Mouse (Mus musculus) neural tube, embryonic 13.5 days (tissue): ENCODE data around the gene Wdr3. TPM values are rescaled to one million over a fixed set of nuclear protein-coding genes. Genes with fewer than 3 reads are reported as not detected.

Experiments
- ATAC-seq: fragments of 200-750 bp; cut with Nextera tagmentation; 2 replicates; pipeline ENCODE4 v1.8.0; 2017; ENCODE audit warnings: low read depth, mild to moderate bottlenecking, moderate TSS enrichment, moderate library complexity
- H3K27ac ChIP-seq: fragments of 300-500 bp; sonication (generic); replicated peaks from 2 replicates; pipeline ENCODE4 v1.5.1; 2015; ENCODE audit warnings: moderate library complexity, mild to moderate bottlenecking, inconsistent platforms
- H3K27me3 ChIP-seq: fragments of 300-500 bp; sonication (generic); 2 replicates; pipeline ENCODE4 v1.6.1; 2015; ENCODE audit warnings: mild to moderate bottlenecking, inconsistent platforms
- H3K36me3 ChIP-seq: fragments of 300-500 bp; sonication (generic); 2 replicates; pipeline ENCODE4 v1.6.1; 2015; ENCODE audit warnings: mild to moderate bottlenecking, inconsistent platforms
- H3K4me1 ChIP-seq: fragments of 300-500 bp; sonication (generic); replicated peaks from 2 replicates; pipeline ENCODE4 v1.6.1; 2015; ENCODE audit warnings: inconsistent platforms
- H3K4me2 ChIP-seq: fragments of 300-500 bp; sonication (generic); 2 replicates; pipeline ENCODE4 v1.6.1; 2015; ENCODE audit warnings: inconsistent platforms, mild to moderate bottlenecking, moderate library complexity
- H3K4me3 ChIP-seq: fragments of 300-500 bp; sonication (generic); 2 replicates; pipeline ENCODE4 v1.5.1; 2015; ENCODE audit warnings: mild to moderate bottlenecking, inconsistent platforms
- H3K9ac ChIP-seq: fragments of 300-500 bp; sonication (generic); 2 replicates; pipeline ENCODE4 v1.6.1; 2015; ENCODE audit warnings: moderate library complexity, mild to moderate bottlenecking, inconsistent platforms
- H3K9me3 ChIP-seq: fragments of 300-500 bp; sonication (generic); 2 replicates; pipeline ENCODE4 v1.6.1; 2016; ENCODE audit warnings: inconsistent platforms
- WGBS: fragments of 180-500 bp; shearing (Covaris S2); methylation state at CpG from one replicate; pipeline ENCODE4 v1.1.7; 2015; 5-methylcytosine and 5-hydroxymethylcytosine counted together
- polyA plus RNA-seq: library from polyadenylated mRNA; unstranded; fragments of >200 nt; fragmentation: Nextera tagmentation; extraction: Ambion mirVana; gene quantifications from 2 replicates; pipeline ENCODE4 v1.2.1, GENCODE M21; 2015

The Wdr3 gene
- polyA plus RNA-seq, 1 experiment from 2014 or later, result 33.0 TPM

DNA sequence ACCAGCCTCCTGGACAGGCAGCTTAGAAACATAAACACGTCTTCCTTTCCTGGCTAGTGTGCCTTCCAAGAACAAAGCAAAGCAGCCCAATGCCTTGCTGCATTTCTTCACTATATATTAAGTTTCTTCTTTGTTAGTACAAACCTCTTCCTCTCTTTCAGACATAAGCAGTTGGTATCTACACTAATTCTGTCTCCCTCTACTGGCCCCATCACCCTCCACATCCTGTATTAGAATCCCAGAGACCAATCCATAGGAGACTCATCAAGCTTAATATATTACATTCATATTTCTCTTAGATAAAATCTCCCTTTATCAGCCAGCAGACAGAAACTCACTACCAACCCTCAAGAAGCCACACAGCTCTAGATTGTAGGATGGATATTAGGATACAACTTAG, 39.8 kb downstream of the Wdr3 start:
- ATAC-seq, result no peak
- no peak overlapping the region for H3K9ac ChIP-seq
- H3K27me3 ChIP-seq, result no peaks in the 10 kb centered on the region
- no peak overlapping the region for H3K4me2 ChIP-seq
- H3K4me1 ChIP-seq, result no peaks in the 10 kb centered on the region
- H3K36me3 ChIP-seq, result no peaks in the 10 kb centered on the region
- H3K27ac ChIP-seq, result no peak overlapping the region
- no peak overlapping the region for H3K4me3 ChIP-seq
- 66% methylated on average over 1 of the region's 1 CpGs for WGBS
- no peaks in the 10 kb centered on the region for H3K9me3 ChIP-seq

DNA sequence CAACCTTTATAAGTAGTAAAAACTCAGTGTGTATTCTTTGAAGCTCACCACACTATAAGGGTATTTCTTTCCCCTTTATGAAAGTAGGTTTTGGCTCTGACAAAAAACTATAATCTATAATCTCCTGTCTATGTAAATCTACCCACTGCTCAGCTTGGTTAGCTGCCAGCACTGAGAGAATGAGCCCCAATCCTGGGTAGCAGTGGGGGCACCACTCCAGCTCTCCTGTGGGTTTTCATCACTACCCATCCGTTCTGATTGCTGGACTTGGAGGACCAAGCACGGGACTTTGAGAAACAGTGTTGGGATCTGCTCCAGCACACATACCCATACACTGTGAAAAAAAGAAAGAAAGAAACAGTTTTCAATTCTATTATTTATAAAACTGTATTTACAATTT, 40.2 kb downstream of the Wdr3 start:
- no peaks in the 10 kb centered on the region for H3K9me3 ChIP-seq
- no peaks in the 10 kb centered on the region for H3K4me1 ChIP-seq
- WGBS, result 79% methylated on average over 2 of the region's 2 CpGs
- no peak overlapping the region for H3K4me3 ChIP-seq
- no peaks in the 10 kb centered on the region for H3K36me3 ChIP-seq
- H3K9ac ChIP-seq, result no peak overlapping the region
- no peak for ATAC-seq
- no peak overlapping the region for H3K27ac ChIP-seq
- no peak overlapping the region for H3K4me2 ChIP-seq
- H3K27me3 ChIP-seq, result no peaks in the 10 kb centered on the region

DNA sequence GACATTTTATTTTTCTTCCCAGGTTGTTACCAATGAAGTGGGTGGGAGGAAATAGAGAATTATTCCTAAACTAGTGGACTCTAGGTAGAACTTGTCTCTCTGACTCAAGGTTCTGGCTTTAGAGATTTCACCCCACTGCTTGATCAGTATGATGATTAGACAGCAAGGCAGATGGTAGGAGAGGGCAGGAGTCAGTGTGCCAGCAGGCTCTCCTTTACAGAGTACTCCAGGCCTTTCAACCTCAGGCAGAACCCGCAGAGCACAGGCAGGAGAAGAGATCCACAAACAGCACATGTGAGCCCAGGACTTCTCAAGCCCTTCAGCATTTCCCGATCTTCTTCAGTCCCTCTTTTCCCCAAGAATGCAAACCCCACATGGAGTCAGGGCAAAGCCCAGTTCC, 43.5 kb downstream of the Wdr3 start:
- ATAC-seq, result no peak
- no peak overlapping the region for H3K9ac ChIP-seq
- H3K27me3 ChIP-seq, result no peaks in the 10 kb centered on the region
- H3K9me3 ChIP-seq, result no peaks in the 10 kb centered on the region
- 77% methylated on average over 2 of the region's 2 CpGs for WGBS
- H3K27ac ChIP-seq, result no peak overlapping the region
- no peak overlapping the region for H3K4me3 ChIP-seq
- no peaks in the 10 kb centered on the region for H3K36me3 ChIP-seq
- H3K4me2 ChIP-seq, result no peak overlapping the region
- no peaks in the 10 kb centered on the region for H3K4me1 ChIP-seq

DNA sequence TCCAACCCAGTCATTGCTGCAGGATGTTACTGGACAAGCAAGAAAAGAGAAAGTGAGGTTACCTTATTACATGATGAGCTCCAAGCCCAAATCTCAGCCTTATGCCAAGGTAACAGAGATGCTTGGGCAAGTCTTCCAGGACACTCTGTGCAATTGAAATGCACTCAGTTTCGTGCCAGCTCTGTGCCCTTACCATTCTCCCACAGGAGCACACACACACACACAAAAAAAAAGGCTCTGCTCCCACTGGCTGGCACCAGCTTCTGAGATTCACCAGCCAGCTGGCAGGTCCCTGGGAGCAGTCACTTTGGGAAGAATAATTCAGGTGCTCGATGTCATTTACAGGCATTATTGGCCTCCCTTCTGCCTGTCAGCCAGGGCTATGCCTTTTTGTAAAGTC, 55.5 kb downstream of the Wdr3 start:
- Histone ChIP-seq H3K9me3 (no peaks in the 10 kb centered on the region), H3K4me1 (no peaks in the 10 kb centered on the region), H3K27ac (no peak overlapping the region), H3K36me3 (no peaks in the 10 kb centered on the region), H3K9ac (no peak overlapping the region), H3K4me3 (no peak overlapping the region), H3K4me2 (no peak overlapping the region), H3K27me3 (no peaks in the 10 kb centered on the region)
- whole genome bisulfite sequencing, result 74% methylated on average over 2 of the region's 2 CpGs
- no peak for ATAC-seq

DNA sequence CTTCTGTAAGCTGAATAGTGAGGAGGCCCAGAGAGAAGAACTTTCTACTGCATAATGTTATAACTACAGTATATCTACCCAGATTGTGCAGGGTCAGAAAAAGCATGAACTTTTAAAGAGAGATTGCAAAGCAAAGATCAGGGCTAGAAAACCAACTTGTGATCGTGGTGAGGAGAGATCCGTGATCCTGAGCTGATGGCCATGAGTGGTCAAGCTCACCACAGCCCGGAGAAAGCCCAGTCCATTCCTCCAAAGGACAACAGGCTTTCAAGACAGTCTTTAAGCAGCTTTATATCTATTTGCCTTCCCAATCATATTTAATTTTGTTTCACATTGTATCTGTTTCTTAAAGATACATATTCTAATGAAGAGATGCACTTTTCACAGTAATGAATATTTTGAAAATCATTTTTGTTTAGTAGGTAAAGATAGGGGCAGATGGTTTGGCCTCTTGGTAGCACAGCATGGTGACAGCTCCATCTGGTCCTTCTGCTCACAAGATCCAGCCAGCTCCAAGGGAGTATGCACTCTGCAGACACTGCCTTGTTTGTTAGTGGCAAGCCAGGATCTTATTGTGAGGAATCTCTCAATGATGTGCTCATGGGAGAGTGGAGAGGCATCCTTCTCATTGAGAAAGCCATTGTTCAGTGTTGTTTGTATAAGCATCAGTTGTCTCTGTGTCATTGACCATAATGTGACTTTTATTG, 59.7 kb downstream of the Wdr3 start:
- no peak for ATAC-seq
- WGBS, result 92% methylated on average over 3 of the region's 3 CpGs
- Histone ChIP-seq H3K36me3 (no peaks in the 10 kb centered on the region), H3K9ac (no peak overlapping the region), H3K9me3 (no peaks in the 10 kb centered on the region), H3K4me1 (no peaks in the 10 kb centered on the region), H3K27me3 (no peaks in the 10 kb centered on the region), H3K27ac (no peak overlapping the region), H3K4me3 (no peak overlapping the region), H3K4me2 (no peak overlapping the region)

Other genes with a start within 250 kb of the Wdr3 start
- gene Gdap2, start within 50 bp of the Wdr3 start, polyA plus RNA-seq, result 39.8 and 43.6 TPM in 2 replicates